Mouse (Mus musculus): ENCODE measurements around the gene Rnf4. TPM values are rescaled to one million over a fixed set of nuclear protein-coding genes. Genes with fewer than 3 reads are reported as not detected.

Gene Rnf4
- total and polyA plus RNA-seq, 2 experiments from 2014 or later = 95.2 to 124 TPM

- TF ChIP-seq CTCF (IDR thresholded peaks at IDR 0.05) = no peak
- WGBS = 97% methylated on average over 5 of the region's 5 CpGs
Observed at GRCm38 (mm10) chr5:34385616-34386015, 49.5 kb downstream of the Rnf4 start.

GRCm38 (mm10) chr5:34386744-34387143 is 50.7 kb downstream of the Rnf4 start:
- 100% methylated on average over 2 of the region's 2 CpGs for WGBS
- no peaks in the 10 kb centered on the region for H3K4me1 ChIP-seq (ENCODE audit: insufficient read depth, low read length)
- no peaks in the 10 kb centered on the region for H3K9me3 ChIP-seq (ENCODE audit: low read length)
- no peaks in the 10 kb centered on the region for H3K27me3 ChIP-seq (ENCODE audit: insufficient read depth, low read length)
- DNase-seq (ENCODE audit: low spot score) = no peak
- H3K4me3 ChIP-seq (ENCODE audit: low read depth, low read length) = no peak overlapping the region
- H3K27ac ChIP-seq (ENCODE audit: low read depth, low read length) = no peak overlapping the region
- TF ChIP-seq CTCF (IDR thresholded peaks at IDR 0.05) = no peak
- no peaks in the 10 kb centered on the region for H3K36me3 ChIP-seq (ENCODE audit: insufficient read depth, low read length)
- ATAC-seq (ENCODE audit: low FRiP score) = no peak
- no peak overlapping the region for H3K4me2 ChIP-seq (ENCODE audit: low read depth, low read length, poor library complexity, severe bottlenecking)
- no peak overlapping the region for H3K9ac ChIP-seq (replicated peaks; ENCODE audit: low read length, poor library complexity, severe bottlenecking)

More at GRCm38 (mm10) chr5:34385616-34386015, 49.5 kb downstream of the Rnf4 start:
- H3K4me1 ChIP-seq (ENCODE audit: insufficient read depth, low read length) = no peaks in the 10 kb centered on the region
- DNase-seq (ENCODE audit: low spot score) = no peak
- H3K27me3 ChIP-seq (ENCODE audit: insufficient read depth, low read length) = no peaks in the 10 kb centered on the region
- H3K36me3 ChIP-seq (ENCODE audit: insufficient read depth, low read length) = no peaks in the 10 kb centered on the region
- no peak overlapping the region for H3K27ac ChIP-seq (ENCODE audit: low read depth, low read length)
- no peaks in the 10 kb centered on the region for H3K9me3 ChIP-seq (ENCODE audit: low read length)
- no peak for ATAC-seq (ENCODE audit: low FRiP score)
- H3K4me3 ChIP-seq (ENCODE audit: low read depth, low read length) = no peak overlapping the region
- no peak overlapping the region for H3K4me2 ChIP-seq (ENCODE audit: low read depth, low read length, poor library complexity, severe bottlenecking)
- no peak overlapping the region for H3K9ac ChIP-seq (replicated peaks; ENCODE audit: low read length, poor library complexity, severe bottlenecking)

GRCm38 (mm10) chr5:34393251-34393650 is 57.2 kb downstream of the Rnf4 start:
- WGBS = 95% methylated on average over 8 of the region's 8 CpGs
- H3K27me3 ChIP-seq (ENCODE audit: insufficient read depth, low read length) = no peaks in the 10 kb centered on the region
- DNase-seq (ENCODE audit: low spot score) (no peak), ATAC-seq (ENCODE audit: low FRiP score) (no peak)
- H3K36me3 ChIP-seq (ENCODE audit: insufficient read depth, low read length) = no peaks in the 10 kb centered on the region
- no peak overlapping the region for H3K9ac ChIP-seq (replicated peaks; ENCODE audit: low read length, poor library complexity, severe bottlenecking)
- H3K4me1 ChIP-seq (ENCODE audit: insufficient read depth, low read length) = 0 out of 2 replicates have a peak, but pooled peaks cover 4% of the 10 kb centered on the region
- H3K9me3 ChIP-seq (ENCODE audit: low read length) = no peaks in the 10 kb centered on the region
- H3K4me2 ChIP-seq (ENCODE audit: low read depth, low read length, poor library complexity, severe bottlenecking) = no peak overlapping the region
- H3K4me3 ChIP-seq (ENCODE audit: low read depth, low read length) = no peak overlapping the region
- no peak overlapping the region for H3K27ac ChIP-seq (ENCODE audit: low read depth, low read length)
- TF ChIP-seq CTCF (IDR thresholded peaks at IDR 0.05) = no peak

- Histone ChIP-seq H3K4me1 (ENCODE audit: insufficient read depth, low read length) (0 out of 2 replicates have a peak, but pooled peaks cover 4% of the 10 kb centered on the region), H3K9ac (replicated peaks; ENCODE audit: low read length, poor library complexity, severe bottlenecking) (no peak overlapping the region), H3K27me3 (ENCODE audit: insufficient read depth, low read length) (no peaks in the 10 kb centered on the region), H3K36me3 (ENCODE audit: insufficient read depth, low read length) (no peaks in the 10 kb centered on the region), H3K4me3 (ENCODE audit: low read depth, low read length) (no peak overlapping the region), H3K27ac (ENCODE audit: low read depth, low read length) (no peak overlapping the region), H3K9me3 (ENCODE audit: low read length) (no peaks in the 10 kb centered on the region), H3K4me2 (ENCODE audit: low read depth, low read length, poor library complexity, severe bottlenecking) (no peak overlapping the region)
- 97% methylated on average over 1 of the region's 1 CpGs for WGBS
- ATAC-seq (ENCODE audit: low FRiP score) (no peak), DNase-seq (ENCODE audit: low spot score) (no peak)
- TF ChIP-seq CTCF (IDR thresholded peaks at IDR 0.05) = no peak
Observed at GRCm38 (mm10) chr5:34395347-34395746, 59.3 kb downstream of the Rnf4 start.

- Histone ChIP-seq H3K9me3 (ENCODE audit: low read length) (no peaks in the 10 kb centered on the region), H3K9ac (replicated peaks; ENCODE audit: low read length, poor library complexity, severe bottlenecking) (no peak overlapping the region), H3K4me2 (ENCODE audit: low read depth, low read length, poor library complexity, severe bottlenecking) (no peak overlapping the region), H3K36me3 (ENCODE audit: insufficient read depth, low read length) (no peaks in the 10 kb centered on the region), H3K4me3 (ENCODE audit: low read depth, low read length) (no peak overlapping the region), H3K27me3 (ENCODE audit: insufficient read depth, low read length) (no peaks in the 10 kb centered on the region), H3K27ac (ENCODE audit: low read depth, low read length) (no peak overlapping the region), H3K4me1 (ENCODE audit: insufficient read depth, low read length) (0 out of 2 replicates have a peak, but pooled peaks cover 4% of the 10 kb centered on the region)
- 79% methylated on average over 2 of the region's 2 CpGs for WGBS
- no peak for TF ChIP-seq CTCF (IDR thresholded peaks at IDR 0.05)
- no peak for DNase-seq (ENCODE audit: low spot score)
- no peak for ATAC-seq (ENCODE audit: low FRiP score)
Observed at GRCm38 (mm10) chr5:34395850-34396540, 59.9 kb downstream of the Rnf4 start.

- ATAC-seq (ENCODE audit: low FRiP score) (no peak), DNase-seq (ENCODE audit: low spot score) (no peak)
- H3K36me3 ChIP-seq (ENCODE audit: insufficient read depth, low read length) = no peaks in the 10 kb centered on the region
- 87% methylated on average over 2 of the region's 2 CpGs for WGBS
- no peak overlapping the region for H3K27ac ChIP-seq (ENCODE audit: low read depth, low read length)
- H3K27me3 ChIP-seq (ENCODE audit: insufficient read depth, low read length) = no peaks in the 10 kb centered on the region
- H3K4me1 ChIP-seq (ENCODE audit: insufficient read depth, low read length) = 0 out of 2 replicates have a peak, but pooled peaks cover 4% of the 10 kb centered on the region
- peak; percentile 31 for TF ChIP-seq CTCF (IDR thresholded peaks at IDR 0.05)
- no peak overlapping the region for H3K4me2 ChIP-seq (ENCODE audit: low read depth, low read length, poor library complexity, severe bottlenecking)
- H3K9me3 ChIP-seq (ENCODE audit: low read length) = no peaks in the 10 kb centered on the region
- H3K4me3 ChIP-seq (ENCODE audit: low read depth, low read length) = no peak overlapping the region
- H3K9ac ChIP-seq (replicated peaks; ENCODE audit: low read length, poor library complexity, severe bottlenecking) = no peak overlapping the region
Observed at GRCm38 (mm10) chr5:34397866-34398265, 61.8 kb downstream of the Rnf4 start.

Measured in midbrain, postnatal 0 days (tissue).